Mouse (Mus musculus) thymus, postnatal 25 days (tissue): Measurements from ENCODE around the gene Ldlrad3.
A peak's percentile ranks its signal among the peaks of the same experiment; 100 is the strongest.

Source experiments
- DNase-seq: peaks from one replicate; pipeline ENCODE4 v3.0.0; 2022

Ldlrad3 gene

DNA sequence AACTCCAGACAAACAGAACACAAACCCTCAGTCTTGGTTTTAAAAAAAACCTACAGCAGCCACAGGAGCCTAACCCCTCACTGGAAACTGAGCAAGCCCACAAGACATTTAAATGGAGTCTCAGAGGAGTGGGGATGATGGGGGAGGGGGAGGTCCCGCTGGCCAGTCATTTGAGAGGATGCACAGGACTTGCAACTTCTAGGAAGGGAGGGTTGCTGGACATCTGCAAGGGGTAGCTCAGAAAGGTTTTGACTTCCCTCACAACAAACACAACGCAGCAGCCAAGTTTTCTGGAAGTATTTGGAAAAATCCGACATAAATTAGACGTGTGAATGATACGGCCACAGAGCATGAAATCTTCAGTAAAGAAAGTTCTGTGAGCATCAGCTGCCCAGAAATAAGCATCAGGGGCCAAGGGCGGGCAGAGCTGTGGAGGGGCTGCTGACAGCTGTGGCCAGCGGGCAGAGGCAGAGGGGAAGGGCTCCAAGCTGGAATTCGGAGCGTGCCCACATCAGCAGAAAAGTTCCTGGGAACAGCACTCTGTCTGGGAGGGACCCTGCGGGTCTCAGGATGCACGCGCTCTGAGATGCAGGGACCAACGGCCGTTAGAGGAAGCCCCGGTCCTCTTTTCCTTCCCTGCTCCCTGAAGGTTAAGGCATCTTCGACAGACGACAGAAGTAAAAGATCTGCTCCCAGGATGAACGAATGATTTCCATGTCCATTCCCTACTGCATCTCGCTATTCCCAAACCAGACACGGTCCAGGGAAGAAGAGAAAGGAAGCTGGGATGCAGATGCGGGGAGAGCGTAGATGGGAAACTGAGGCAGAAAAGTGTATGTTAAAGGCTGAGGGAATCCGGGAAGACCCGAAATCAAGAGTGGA is 875 bp downstream of the Ldlrad3 start:
- peak; percentile 25 for DNase-seq

DNA sequence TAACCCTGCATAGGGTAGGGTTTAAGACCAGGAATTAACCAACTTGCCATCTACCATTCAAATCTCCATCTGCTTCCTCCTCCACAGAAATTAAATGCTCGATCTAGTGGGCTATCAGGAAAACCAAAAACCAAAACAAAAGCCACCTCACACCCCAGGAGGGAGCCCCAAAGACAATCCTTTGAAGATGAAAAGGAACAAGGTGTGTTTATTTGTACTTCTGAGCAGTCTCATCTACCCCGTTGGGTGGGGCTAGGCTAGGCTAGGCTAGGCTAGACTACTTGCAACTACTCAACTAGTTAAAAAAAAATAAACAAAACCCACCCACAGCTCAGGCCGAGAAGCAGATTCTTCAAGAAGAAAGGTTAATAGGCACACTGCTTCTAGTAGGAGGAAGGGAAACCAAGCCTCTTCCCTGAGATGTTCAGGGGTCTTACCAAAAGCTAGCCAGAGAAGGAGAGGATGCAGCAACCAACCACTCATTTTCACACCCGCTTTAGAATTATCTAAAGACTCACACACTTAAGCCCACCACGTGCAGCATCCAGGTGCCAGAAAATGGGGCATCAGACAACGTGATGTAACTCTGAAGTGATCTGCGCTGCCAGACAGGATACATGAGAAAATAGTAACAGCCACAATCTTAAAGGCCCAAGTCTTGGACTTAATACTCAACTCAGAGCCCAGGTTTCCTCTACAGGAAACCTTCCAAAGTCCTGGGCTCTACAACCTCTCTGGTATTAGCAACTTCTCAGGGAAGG is 2.3 kb downstream of the Ldlrad3 start:
- DNase-seq: peak; percentile 47

DNA sequence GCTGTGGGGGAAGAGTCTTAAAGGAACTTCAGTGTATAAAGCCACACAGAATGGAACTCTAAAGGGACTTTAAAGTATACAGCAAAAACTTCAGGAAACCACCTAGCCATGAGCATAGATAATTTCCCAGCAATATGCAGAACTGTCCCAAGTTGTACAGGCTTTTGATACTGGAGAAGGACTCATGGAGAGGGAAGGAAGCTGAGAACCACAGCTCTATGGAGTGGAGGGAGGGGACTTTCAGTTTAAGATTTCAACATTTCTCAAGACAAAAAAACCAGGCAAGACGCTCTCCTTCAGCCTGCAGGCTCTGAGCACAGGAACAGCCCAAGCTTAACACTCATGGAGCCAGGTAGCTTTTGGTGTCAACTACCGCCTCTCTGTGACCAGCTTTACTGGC is 4.7 kb downstream of the Ldlrad3 start:
- no peak for DNase-seq

DNA sequence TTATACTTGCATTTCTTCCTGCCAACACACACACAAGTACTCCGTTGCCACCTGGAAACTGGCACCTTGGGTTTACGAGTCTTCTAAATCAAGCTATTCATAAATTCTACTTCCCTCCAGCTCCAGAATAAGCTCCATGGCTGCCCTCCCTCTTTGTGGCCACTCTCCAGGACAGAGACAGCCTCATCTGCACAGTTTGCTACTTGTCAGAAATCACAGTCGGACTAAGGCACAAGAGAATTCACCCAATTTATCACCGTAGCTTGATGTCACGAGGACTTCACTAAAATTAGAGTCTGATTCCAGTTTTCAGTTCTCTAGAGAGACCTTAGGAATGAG is 9.8 kb downstream of the Ldlrad3 start:
- DNase-seq: no peak

DNA sequence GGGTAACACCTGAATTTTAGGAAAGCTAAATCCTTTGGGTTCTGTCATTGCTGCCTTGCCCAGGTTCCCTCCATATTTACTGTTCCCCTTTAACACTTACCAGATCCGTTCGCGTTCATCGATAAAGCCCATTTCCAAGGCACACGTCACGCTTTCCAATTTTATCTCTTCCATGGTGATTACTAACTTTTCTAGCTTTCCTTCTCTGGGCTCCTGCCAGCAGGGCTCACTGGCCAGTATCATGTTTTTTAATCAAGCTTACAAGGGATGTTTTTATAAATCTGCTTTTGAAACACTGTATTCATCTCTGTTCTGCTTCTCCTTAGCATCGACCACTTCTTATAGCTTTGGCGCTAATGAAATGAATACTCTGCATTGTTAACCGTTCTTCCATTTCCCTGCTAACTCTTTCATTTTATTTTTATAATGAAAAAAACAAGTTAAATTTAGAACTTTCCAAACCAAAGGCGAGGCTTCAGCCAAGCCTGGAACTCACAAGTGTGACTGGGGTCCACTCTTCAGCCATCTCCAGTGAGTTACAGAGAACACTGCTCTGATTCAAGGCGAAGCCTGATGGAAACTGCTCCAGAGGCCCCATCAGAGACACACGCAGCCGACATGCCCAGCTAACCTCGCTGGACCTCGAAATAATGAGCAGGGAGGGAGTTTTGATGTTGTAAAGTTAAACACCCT is 10.3 kb downstream of the Ldlrad3 start:
- no peak for DNase-seq

DNA sequence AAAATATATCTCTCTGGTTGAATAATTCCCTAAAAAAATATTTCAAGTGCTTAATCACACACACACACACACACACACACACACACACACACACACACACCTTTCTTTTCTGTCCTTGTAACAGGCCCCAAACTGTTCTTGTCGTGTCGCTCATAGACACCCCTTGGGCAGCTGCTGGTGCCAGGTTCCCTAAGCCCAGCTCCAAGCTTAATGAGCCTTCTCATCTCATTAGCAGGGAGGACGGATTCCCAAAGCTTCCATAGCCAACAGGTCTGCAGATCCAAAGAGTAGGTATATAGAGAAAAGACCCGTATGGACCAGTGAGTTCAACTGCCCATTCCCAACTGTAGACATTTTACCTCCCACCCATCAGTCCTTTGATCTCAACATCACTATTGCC is 13.7 kb downstream of the Ldlrad3 start:
- no peak for DNase-seq

DNA sequence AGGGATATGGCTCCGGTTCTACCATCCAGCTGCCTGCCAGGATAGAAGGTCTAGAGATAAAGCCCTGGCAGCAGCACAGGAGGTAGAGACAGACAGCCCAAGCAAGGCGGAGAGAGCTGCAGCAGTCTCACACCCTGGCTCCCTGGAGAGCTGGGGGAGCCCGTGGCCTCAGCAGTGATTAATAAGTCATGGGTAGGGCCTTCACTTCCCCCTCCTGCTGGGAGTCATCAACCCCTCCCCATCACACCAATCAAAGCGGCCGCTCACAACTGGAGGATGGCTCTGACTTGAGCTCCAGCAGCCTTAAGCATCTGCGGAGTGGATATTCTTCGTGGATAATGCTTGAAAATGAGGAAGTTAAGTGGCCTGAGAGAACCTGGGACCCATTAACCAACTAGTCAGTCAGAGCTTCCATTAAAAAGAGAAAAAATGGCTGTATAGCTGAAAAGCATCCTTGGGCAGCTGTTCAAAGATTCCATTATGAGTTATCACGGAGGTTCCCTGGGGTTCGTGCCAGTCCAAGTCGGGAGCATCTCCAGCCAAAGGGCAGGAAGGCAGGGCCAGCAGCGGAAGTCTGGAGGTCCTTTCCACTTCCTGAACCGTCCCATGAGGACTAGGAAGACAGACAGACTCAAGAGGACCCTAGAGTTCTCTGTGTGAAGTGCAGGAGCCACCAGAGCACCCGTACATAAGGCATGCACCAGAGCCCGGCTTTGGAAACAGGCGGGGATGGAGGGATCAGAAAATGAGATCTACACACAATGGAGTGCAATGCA is 19.4 kb downstream of the Ldlrad3 start:
- DNase-seq: no peak

DNA sequence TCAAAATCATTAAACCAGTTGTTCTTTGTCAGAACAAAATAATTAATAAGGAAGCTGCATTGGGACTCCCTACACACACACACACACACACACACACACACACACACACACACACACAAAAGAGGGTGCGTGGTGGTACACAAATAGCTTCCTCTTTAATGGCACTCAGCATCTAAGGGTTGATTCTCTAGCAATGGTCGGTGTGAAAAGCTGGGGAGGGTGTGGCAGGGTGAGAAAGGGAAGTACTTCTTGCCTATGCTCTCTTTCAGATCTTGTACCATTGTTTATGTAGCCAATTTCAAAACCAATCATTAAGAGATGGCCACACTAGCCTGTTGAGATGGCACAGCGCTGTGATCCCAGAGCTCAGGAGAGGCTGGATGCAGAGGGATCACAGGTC is 23.1 kb downstream of the Ldlrad3 start:
- DNase-seq: no peak

DNA sequence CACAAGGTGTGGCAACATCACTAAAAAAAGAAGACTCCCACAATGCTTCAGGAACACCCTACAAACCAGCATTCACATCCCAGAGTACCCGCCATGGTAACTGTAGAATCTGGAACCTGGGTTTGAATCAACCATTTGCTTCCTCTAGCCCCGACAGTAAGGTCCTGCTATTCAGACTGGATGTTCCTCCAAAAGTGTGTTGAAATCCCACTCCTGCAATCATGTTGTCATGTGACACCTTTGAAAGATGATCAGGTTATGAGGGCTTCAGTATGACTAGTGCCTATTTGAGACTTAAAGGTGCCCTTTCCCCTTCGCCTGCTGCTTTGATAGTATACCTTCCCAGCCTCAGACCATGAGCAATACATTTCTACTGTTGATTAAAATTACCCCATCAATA is 28.6 kb downstream of the Ldlrad3 start:
- DNase-seq: no peak

DNA sequence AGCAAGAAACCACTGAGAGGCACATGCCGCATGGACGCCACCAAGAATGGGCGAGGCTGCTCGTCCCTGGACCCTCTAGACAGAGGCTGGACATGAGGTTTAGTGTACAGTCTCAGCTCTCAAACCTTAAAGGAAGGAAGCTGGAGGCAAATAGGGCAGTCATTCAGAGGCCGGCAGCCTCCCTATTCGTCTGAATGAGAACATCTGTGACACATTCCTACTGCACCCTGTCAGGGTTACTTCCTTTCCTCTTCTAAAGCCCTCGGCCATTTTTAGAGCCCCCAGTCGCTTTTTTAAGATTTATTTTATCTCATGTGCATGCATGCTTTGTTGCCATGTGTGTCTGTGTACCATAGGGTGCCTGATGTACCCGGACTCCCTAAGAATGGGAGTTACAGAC is 29.2 kb downstream of the Ldlrad3 start:
- no peak for DNase-seq

DNA sequence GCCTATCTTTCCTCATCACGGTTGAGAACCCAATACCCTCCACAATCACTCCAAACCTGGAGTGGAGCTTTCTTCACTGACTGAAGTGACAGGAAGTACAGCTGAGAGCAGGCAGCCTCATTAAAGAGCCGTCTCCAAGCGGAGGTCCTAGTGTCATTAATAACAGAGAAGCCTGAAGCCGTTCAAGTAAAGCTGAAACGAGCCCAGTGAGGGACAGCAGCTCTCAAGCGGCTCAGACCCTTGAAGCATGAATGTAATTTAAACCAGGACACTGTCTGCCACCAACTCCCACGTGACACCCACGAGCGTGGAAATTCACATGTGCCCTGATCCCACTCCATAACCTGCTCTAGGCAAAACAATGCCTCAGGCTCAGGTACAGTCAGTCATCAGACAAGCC is 29.7 kb downstream of the Ldlrad3 start:
- no peak for DNase-seq

DNA sequence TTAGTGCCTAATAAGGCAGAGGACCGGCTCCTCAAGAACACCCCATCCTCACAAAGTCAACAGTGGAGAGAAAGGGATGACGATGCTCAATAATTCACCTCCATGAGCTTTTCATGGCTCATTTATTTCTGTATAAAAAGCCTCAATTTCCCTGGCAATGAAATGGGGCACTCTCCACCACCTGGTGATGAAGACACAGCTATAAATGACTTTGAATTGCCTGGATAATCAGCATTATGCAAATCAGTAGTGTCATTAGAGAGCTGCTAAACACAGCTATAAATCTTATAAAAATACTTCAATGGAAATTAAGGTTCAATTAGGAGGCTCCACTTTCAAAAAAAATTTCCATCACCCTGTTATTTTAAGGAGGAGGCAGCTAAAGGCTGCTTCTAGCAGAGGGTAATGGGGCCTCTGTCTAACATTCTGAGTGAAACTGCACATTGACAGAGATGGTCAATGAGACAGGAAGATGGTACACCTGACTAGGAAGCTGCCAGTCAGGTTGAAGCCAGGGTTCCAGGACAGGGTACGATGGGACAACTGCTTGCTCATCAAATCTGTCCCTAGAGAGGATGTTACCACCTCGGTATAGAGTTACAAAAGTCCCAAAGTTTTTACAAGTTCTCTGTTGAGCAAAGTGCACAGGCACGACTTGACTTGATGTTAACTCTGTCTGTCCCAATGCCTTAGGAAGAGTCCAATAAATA is 30.7 kb downstream of the Ldlrad3 start:
- DNase-seq: no peak

DNA sequence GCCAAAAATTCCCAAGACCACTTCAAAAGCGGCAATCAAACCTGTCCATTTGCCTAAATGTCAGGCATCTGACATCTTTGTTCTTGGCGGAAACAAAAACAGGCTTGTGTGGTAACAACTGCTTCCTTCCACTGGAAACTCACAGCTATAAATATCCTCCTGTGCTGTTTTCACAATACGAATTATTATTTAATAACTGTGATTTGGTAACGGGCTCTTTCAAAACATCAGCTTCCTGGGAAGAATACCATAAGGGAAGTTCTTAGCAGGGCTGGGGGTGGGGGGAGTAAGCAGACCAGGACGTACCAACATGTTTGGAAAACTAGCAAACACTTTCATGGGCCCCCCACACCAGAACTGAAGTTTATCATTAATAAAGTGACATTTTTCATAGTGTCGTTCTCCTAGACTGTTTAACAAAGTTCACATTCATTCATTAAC is 31.4 kb downstream of the Ldlrad3 start:
- no peak for DNase-seq

DNA sequence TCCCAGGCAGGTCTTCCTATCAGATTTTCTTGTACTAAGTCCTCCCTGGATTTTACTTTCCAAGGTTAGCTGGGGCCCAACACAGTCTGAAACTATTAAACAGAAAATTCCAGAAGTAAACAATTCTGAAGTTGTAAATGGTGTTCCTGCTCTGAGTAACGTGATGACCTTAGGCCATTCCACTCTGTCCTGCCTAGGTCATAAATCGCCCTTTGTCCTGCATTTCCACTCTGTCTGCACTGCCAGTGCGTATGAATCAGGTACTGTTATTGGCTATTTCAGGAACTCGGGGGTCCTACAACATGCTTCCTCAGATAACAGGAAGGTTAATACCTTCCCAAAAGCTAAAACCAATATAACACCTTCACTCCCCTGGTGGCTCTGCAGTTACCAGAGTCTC is 31.9 kb downstream of the Ldlrad3 start:
- DNase-seq: no peak

DNA sequence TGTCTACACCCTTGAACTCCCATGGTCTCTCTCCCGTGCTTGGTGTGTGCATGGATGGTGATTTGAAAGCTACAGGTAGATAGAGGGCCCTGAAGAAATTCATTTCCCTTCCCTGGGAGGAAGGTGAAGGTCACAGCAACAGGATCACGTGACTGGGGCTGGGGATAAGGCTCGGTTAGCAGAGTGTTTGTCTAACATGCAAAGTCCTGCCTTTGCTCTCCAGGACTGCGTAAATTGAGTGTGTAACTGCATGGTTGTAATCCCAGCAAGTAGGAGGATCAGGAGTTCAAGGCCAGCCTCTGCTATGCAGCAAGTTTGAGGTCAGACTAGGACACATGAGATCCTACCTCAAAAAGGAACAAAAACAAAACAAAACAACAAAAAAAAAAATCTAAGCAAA is 32.7 kb downstream of the Ldlrad3 start:
- DNase-seq: no peak

DNA sequence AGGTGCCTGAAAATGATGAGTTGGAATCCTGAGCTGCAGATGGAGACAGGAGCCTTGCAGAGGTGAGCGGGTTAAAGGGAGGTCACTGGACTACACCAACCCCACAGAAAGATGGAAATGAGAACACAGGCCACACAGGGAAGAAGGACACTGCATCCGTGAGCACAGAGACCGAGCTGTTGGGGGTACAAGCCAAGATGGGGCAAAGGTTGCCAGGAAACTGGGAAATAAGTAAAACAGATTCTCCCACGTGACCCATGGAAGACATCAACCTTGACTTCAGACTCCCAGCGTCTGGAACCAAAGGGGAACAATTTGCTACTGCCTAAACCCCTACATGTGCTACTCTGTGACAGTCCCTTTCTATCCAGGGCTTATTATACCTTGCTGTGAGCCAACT is 33.3 kb downstream of the Ldlrad3 start:
- no peak for DNase-seq

DNA sequence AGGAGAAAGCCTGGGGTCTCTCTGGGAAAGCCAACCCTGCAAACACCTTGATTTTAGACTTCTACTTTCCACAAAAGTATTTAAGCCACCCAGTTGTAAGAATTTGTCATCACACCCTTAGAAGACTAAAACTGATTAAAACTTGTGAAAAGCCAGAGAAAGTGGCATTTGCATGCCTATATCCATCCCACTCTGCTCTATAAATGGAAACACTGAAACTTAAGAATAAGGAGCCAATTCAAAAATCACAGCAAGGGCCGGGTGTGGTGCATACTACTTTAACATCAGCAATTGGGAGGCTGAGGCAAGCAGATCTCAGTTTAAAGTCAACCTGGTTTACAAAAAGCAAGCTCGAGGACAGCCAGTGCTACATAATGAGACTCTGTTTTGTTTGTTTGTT is 37.1 kb downstream of the Ldlrad3 start:
- no peak for DNase-seq

DNA sequence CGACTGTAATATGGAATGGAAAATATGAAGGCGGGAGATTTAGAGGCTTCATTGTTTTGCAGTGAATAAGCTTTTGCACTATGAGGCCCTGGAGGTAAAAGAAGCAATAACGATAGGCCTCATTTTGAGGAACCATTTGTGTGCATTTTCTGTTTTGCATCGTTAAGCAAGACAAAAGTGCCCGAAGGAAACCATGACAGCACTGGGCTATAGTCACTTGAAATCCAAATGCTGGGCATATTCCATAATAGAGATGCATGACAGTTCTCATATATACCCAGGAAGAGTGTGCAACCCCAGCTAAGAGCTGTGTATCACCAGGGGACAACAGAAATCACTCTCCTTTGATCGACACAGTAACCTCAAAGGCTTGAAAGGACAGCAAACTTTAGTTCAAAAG is 38.1 kb downstream of the Ldlrad3 start:
- DNase-seq: no peak

DNA sequence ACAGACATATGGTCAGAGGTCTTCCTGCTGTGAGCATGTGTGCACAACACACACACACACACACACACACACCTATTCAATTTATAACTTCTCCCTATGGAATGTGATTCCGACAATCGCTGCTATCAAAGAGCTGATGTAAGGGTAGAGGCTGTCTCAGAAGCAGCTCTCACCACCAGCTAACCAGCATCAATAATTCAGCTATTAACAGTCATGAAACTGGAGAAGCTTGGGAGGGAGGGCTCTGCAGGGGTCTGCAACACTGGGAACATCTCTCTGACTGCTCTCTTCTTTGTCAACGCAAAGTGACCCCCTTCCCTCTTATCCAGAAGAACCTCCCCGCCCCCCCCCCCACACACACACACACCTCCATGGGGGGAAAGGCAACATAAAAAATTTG is 38.6 kb downstream of the Ldlrad3 start:
- DNase-seq: no peak

DNA sequence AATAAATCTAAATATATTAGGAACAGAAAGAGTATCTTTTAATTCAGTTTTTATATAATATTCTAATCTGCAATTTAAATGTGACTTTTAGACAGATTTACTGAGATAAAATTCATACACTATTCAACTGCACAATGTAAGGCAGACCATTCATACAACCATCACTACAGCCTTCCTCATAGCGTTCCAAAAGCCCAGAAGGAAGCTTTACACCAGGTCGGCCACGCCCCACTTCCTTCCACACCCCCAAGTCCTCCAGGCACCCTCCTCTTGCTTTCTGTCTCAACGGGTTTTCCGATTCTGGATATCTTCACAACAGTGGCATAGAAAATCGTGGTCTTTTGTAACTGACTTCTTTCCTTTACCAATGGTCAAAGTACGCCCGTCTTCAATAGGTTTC is 39.8 kb downstream of the Ldlrad3 start:
- no peak for DNase-seq

DNA sequence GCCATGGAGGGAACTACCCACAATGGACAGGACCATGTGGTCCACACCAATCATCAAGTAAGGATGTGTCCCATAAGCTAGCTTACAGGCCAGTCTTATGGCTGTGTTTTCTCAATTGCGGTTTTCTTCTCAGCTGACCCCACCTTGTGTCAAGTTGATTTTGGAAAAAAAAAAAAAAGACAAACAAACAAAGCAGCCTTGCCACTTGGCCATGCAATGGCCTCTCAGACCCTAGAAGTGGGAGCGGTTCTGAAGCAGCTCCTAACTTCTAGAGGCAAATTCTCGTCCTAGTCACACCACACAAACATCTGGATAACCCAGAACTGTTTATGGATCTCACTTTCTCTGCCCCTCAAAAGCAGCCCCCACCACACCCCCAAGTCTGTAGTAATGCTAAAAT is 41.1 kb downstream of the Ldlrad3 start:
- DNase-seq: no peak

DNA sequence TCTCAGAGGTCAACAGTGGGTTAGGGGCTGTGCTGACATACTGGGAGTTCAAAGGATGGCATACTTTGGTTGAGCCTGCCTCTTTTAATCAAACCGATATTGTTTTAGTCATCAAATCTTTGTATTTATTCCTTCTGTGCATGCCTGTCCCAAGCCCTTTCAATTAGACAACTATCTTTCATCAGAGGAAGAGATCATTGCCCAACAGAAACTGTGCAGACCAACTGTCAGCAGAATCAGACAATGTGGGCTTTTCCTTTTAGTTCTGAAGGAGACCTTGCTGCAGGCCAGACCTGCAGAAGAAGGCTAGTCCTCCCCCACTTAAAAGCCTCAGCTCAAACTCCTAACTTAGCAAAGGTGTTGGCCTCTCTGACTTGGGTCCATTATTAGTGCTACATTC is 41.9 kb downstream of the Ldlrad3 start:
- no peak for DNase-seq
